Mouse (Mus musculus): ENCODE results near the gene Svep1.

DNA sequence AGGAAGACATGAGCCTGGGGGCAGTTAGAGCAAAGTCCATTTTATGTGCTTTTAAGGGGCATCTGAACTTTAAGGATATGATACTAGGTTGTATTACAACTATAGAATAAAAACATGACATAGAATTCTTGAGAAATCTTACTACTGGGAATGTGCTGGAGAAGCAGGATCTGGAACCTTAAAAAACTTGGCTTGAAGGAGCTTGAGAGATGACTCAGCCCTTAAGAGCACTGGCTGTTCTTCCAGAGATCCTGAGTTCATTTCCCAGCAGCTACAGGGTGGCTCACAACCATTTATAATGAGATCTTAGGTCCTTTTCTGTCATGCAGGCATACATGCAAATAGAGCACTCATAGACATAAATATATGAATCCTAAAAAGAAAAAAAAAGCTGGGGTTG lies 151.0 kb downstream of the Svep1 start:
- TF ChIP-seq POLR2A (IDR thresholded peaks at IDR 0.05; ENCODE audit: low read depth, low read length) (no peak), CTCF (IDR thresholded peaks at IDR 0.05; ENCODE audit: borderline replicate concordance, insufficient read depth, low read length) (no peak)
